Mouse (Mus musculus) ES-E14 (cell line): ENCODE data around the gene Pex5l. TPM values are rescaled to one million over a fixed set of nuclear protein-coding genes. Genes with fewer than 3 reads are reported as not detected.

ENCODE experiments used
- DNase-seq: peaks from one replicate; pipeline ENCODE4 v3.0.0-alpha.2; 2013; ENCODE audit warnings: low read depth, low spot score
- H3K27ac ChIP-seq: 2 replicates; pipeline ENCODE4 v1.5.1; 2012; ENCODE audit warnings: low read depth, mild to moderate bottlenecking, low read length, moderate library complexity, mixed read lengths; ENCODE audit not compliant: poor library complexity, insufficient read depth, severe bottlenecking
- H3K36me3 ChIP-seq: 2 replicates; pipeline ENCODE4 v1.6.1; 2012; ENCODE audit warnings: mild to moderate bottlenecking, low read length, moderate library complexity, mixed read lengths; ENCODE audit not compliant: control insufficient read depth, poor library complexity, insufficient read depth, severe bottlenecking
- H3K4me1 ChIP-seq, 2 experiments: fragments of 150-350 bp in 1 of 2; sonication (generic) in 1 of 2; 2 replicates each; pipeline ENCODE4 v1.6.1; 2012; ENCODE audit warnings: low read length in 2 of 2, mild to moderate bottlenecking in 1 of 2, mixed read lengths in 1 of 2; ENCODE audit not compliant: control insufficient read depth in 2 of 2, insufficient read depth in 2 of 2, poor library complexity in 1 of 2
- H3K4me3 ChIP-seq, 2 experiments: fragments of 150-350 bp in 1 of 2; sonication (generic) in 1 of 2; 2 replicates each; pipeline ENCODE4 v1.5.1; 2012; ENCODE audit warnings: low read length in 2 of 2, low read depth in 1 of 2, mild to moderate bottlenecking in 1 of 2, mixed read lengths in 1 of 2; ENCODE audit not compliant: insufficient read depth in 1 of 2, poor library complexity in 1 of 2, severe bottlenecking in 1 of 2
- H3K9ac ChIP-seq: 2 replicates; pipeline ENCODE4 v1.6.1; 2012; ENCODE audit warnings: low read depth, mild to moderate bottlenecking, low read length, mixed read lengths; ENCODE audit not compliant: poor library complexity, insufficient read depth, severe bottlenecking
- H3K9me3 ChIP-seq: fragments of 150-350 bp; sonication (generic); 2 replicates; pipeline ENCODE4 v1.6.1; 2012; ENCODE audit warnings: low read depth, mild to moderate bottlenecking, low read length; ENCODE audit not compliant: control insufficient read depth, insufficient read depth
- CHD2 ChIP-seq: IDR thresholded peaks from 2 replicates; pipeline ENCODE4 v1.6.1; 2014; ENCODE audit warnings: mild to moderate bottlenecking, low read depth, low read length, inconsistent platforms
- HCFC1 ChIP-seq: IDR thresholded peaks from 2 replicates; pipeline ENCODE4 v1.6.1; 2012; ENCODE audit warnings: low read length, inconsistent platforms, borderline replicate concordance; ENCODE audit not compliant: insufficient read depth
- MAFK ChIP-seq: IDR thresholded peaks from 2 replicates; pipeline ENCODE4 v1.6.1; 2014; ENCODE audit warnings: mild to moderate bottlenecking, low read depth, low read length, inconsistent platforms; ENCODE audit not compliant: insufficient read depth
- ZC3H11A ChIP-seq: IDR thresholded peaks from 2 replicates; pipeline ENCODE4 v1.6.1; 2012; ENCODE audit warnings: low read depth, mild to moderate bottlenecking, inconsistent platforms, low read length, borderline replicate concordance
- ZNF384 ChIP-seq: IDR thresholded peaks from 2 replicates; pipeline ENCODE4 v1.6.1; 2012; ENCODE audit warnings: low read depth, low read length, inconsistent platforms
- in situ Hi-C, 2 experiments: fragments of 600-800 bp; cut with MboI; formaldehyde crosslinking; loops; one replicate each; pipeline ENCODE4 v1.15.1; 2025; ENCODE audit warnings: low sequenced_read_pairs in 2 of 2, inconsistent platforms in 1 of 2; ENCODE audit not compliant: unreplicated experiment in 2 of 2
- total RNA-seq: library from RNA; depleted of rRNA; stranded (reverse); fragments of 300-350 nt; gene quantifications from 2 replicates; pipeline ENCODE4 v1.2.3, GENCODE M21; 2012

Gene Pex5l
- total RNA-seq, 1 experiment: 0.31 TPM

GRCm38 (mm10) chr3:32908400-32908799 is 234.6 kb downstream of the Pex5l start:
- TF ChIP-seq ZC3H11A (no peak), CHD2 (no peak), MAFK (no peak), HCFC1 (no peak), ZNF384 (no peak)

GRCm38 (mm10) chr3:32905850-32906779 is 236.9 kb downstream of the Pex5l start:
- no peak overlapping the region for H3K9ac ChIP-seq
- H3K4me3 ChIP-seq: no peak overlapping the region
- no peaks in the 10 kb centered on the region; the same call in 1 of the 2 replicates for H3K36me3 ChIP-seq
- TF ChIP-seq HCFC1 (no peak), ZC3H11A (no peak), CHD2 (no peak), ZNF384 (no peak), MAFK (no peak)
- in situ Hi-C loops: no loop called here
- no peak overlapping the region for H3K27ac ChIP-seq
- H3K9me3 ChIP-seq: no peaks in the 10 kb centered on the region
- no peaks in the 10 kb centered on the region for H3K4me1 ChIP-seq
- DNase-seq: no peak

More at GRCm38 (mm10) chr3:32908400-32908799, 234.6 kb downstream of the Pex5l start:
- H3K4me1 ChIP-seq: no peaks in the 10 kb centered on the region
- no peak for DNase-seq
- H3K9me3 ChIP-seq: no peaks in the 10 kb centered on the region
- H3K4me3 ChIP-seq: no peak overlapping the region
- H3K36me3 ChIP-seq: no peaks in the 10 kb centered on the region; the same call in 1 of the 2 replicates
- no peak overlapping the region for H3K9ac ChIP-seq
- H3K27ac ChIP-seq: no peak overlapping the region
- in situ Hi-C loops: no loop called here

GRCm38 (mm10) chr3:32904599-32904998 is 238.4 kb downstream of the Pex5l start:
- TF ChIP-seq ZNF384 (no peak), ZC3H11A (no peak), CHD2 (no peak), HCFC1 (no peak), MAFK (no peak)
- Histone ChIP-seq H3K27ac (no peak overlapping the region), H3K4me3 (no peak overlapping the region), H3K9ac (no peak overlapping the region), H3K4me1 (no peaks in the 10 kb centered on the region), H3K9me3 (no peaks in the 10 kb centered on the region), H3K36me3 (no peaks in the 10 kb centered on the region; the same call in 1 of the 2 replicates)
- in situ Hi-C loops: no loop called here
- DNase-seq: no peak

GRCm38 (mm10) chr3:32903462-32903861 is 239.6 kb downstream of the Pex5l start:
- TF ChIP-seq ZNF384 (no peak), CHD2 (no peak), ZC3H11A (no peak), HCFC1 (no peak), MAFK (no peak)
- Histone ChIP-seq H3K36me3 (no peaks in the 10 kb centered on the region; the same call in 1 of the 2 replicates), H3K4me3 (no peak overlapping the region), H3K9ac (no peak overlapping the region), H3K27ac (no peak overlapping the region), H3K9me3 (no peaks in the 10 kb centered on the region), H3K4me1 (no peaks in the 10 kb centered on the region)
- DNase-seq: no peak
- in situ Hi-C loops: no loop called here
